Mouse (Mus musculus): ENCODE results near the gene Myo1h.

Gene Myo1h

DNA sequence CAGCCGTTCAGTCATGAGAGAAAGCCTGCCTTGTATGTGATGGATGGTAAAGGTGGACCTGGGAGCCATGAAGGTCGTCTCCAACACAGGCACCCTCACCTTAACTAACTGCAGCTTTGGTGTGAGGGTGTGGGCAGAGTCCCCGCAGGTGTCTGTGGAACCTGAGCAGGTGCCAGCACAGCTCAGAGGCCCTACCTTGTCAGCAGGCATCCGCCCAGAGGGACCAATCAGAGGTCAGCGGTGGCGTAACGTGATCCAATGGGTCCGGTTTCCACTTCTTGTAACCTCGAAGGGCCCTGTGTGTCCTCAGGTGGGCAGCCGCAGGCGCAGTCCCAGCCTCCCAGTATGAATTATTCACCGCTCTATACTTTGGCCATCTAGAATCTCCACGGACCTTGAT lies at the start of gene Myo1h:
Myo1h (plus strand) TSS at position 293 of the 400 bp plus-strand sequence.
- no peak for DNase-seq (ENCODE audit: low spot score in 2 of 2)

DNA sequence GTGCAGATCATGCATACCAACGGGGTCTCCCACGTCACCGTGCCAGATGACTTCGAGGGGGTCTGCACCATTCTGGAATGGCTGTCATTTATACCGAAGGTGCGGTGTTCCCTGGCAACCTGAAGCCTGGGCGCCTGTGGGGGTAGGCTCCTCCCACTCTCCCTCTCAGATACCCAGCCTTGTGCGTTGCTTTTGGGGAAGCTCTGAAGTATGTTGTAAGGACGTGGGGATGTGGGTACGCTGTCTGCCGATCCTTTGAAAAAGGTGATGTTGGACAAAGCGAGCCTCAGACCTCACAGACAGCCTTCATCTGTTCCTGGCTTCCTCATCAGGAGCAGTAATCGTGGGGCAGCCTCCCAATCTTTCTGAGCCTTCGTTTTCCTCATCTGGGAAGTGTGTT lies 49.2 kb upstream of the Myo1h start:
- no peak for DNase-seq (ENCODE audit: low spot score in 2 of 2)

DNA sequence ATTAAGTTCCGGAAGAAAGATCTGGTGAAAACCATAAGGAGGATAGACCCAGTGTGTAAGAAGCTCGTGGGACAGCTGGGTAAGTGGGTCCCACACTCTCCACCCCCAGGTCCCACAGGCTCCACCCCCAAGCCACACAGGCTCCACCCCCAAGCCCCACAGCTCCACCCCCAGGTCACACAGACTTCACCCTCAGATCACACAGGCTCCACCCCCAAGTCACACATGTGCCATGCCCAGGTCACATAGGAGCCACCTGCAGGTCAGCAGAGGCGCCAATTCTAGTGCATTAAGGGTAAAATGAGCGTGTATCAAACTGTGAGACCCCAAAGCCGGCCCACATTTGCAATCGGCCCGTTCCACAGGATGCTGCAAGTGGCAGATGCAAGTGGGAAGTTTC lies 42.5 kb upstream of the Myo1h start:
- DNase-seq (ENCODE audit: low spot score in 2 of 2): no peak

DNA sequence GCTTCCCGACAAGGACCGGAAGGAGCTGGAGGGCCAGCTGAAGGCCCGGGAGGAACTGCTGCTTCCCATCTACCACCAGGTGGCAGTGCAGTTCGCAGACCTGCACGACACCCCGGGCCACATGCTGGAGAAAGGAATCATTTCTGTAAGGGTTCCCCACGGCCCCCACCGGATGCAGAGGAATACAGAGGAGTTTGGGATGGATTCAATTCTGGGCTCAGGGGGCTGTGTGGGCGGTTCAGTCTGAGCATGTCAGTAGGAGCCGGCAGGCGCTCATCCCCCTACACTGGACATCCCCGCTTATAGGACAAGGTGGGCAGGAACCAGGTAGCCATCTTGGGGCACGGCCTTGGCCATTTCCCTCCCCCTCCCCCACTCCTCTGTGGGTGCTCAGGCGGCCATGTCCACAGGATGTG lies 40.8 kb upstream of the Myo1h start:
- peak in 1 of 2 experiments; percentile 45 for DNase-seq (ENCODE audit: low spot score in 2 of 2)

DNA sequence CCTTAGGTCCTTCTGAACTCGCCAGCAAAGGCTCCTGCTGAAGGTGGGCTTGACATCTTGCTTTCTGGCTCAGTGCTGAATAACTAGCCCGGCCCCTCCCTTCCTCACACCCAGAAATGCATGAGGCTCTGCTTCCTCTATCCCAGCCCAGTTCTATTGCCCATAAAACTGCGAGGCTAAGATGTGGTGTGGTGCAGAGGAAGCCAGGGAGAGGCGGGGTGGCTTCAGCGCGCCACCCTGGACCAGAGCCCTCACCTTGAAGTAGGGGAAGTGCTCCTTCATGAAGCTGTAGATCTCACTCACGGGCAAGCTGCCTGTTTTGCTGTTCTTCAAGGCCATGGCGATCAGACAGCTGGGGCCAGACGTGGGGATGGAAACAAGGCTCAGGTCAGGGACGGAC lies 29.5 kb upstream of the Myo1h start:
- DNase-seq (ENCODE audit: low spot score in 2 of 2): no peak

DNA sequence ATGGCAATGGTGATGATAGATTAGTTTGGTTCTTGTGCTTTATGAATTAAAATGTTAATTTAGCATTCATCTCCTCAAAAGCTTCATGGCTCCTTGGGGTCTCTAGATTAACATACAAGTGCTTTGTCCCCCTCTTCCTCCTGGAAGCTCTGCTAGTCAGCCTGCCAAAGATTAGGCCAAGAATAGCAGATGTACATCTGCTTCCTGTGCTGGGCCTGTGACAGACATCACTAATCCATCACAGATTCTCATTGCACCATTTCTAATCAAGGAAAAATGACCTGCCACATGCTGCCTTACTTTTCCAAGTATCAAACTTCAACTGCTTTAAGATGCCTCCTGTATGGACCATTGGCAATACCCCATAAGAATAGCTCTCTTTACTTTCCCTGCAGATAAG lies 27.5 kb upstream of the Myo1h start:
- DNase-seq (ENCODE audit: low spot score in 2 of 2): no peak

DNA sequence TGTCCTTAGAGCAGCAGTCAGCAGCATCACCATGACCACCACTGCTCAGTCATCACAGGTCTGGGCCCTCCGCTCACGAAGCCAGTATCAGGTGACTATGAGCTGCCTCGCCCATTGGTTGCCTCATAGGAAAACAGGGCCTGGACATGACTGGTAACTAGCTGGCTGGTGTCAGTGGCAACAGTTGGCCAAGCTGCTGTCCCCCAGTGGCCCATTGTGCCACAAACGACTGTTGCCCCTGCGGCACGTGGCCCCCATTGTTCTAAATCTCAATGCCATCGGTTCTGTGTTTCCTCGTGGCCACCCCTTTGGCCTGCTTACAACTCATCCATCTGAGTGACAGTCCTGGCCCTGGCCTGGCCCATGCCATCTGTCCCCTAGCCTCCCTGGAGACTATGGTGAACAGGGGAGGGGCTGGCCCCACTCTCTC lies 24.9 kb upstream of the Myo1h start:
- DNase-seq (ENCODE audit: low spot score in 2 of 2): no peak

DNA sequence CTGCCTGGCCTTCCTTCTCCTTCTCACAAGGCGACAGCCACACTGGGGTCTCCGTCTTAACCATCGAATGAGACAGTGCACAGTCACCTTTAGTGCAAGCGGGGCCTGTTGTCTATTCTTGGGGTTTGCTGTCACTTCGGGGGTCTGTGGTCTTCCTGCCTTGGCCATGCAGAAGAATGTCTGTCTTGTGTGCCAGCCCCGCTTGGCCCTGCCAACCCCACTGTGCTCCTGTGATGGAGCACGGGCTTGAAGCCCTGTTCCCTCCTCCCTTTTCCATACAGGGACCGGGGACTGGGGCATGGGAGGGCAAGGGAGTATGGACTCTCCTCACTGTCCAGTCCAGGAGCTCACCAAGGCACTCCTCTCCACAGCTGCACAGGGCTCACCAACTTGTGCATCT lies 24.2 kb upstream of the Myo1h start:
- DNase-seq (ENCODE audit: low spot score in 2 of 2): no peak

DNA sequence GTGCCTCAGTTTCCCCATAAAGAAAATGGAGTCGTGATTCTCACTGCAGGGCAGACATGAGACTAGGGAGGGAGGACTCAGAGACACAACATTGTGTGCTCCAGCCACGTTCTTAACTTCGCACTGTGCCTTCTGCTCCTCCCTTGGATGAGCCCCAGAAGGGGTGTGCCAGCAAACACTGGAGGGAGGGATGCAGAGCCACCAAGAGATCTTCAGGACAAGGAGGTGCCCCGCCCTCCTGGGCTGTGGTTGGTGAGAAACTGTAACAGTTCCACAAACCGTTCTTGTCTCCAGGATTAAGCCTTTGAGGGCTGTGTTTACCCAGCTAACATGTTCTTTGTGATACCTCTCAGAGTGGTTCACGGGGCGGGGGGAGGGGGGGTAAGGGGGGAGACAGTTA lies 20.3 kb upstream of the Myo1h start:
- DNase-seq (ENCODE audit: low spot score in 2 of 2): no peak

DNA sequence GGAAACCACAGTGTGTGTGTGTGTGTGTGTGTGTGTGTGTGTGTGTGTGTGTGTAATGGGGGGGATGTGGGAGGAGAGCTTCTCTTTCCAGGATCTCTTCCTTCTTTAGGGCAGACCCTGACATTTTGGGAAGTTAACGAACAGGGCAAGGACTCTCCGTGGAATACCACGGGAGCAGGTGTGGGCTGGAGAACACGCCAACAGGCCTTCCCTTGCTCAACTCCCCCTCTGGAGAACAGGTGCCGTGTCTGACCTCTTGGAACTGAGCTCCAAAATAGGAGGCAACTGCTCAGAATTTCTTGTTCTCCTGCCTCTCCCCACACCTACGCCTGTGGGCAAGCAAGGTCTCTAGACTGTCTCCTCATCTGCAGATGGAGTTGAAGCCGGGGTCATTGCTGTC lies 19.5 kb upstream of the Myo1h start:
- DNase-seq (ENCODE audit: low spot score in 2 of 2): no peak

DNA sequence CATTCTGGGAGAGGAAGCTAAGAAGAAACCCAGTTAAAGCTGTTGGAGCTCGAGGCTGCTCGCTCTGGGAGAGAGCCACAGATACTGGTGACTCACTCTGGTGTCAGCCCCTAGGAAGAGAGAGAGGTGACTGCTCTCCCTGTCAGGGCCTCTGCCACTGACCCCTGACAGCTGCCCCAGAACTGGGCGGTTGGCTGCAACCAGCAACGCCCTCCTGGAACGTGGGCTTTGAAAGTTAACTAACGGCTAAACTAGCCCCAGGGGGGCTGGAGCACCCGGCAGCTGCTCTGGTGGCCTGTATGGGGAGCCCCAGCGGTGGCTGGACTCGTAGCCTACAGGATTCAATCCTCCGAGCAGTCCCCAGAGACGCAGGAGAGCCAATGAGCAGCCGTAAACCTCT lies 19.0 kb upstream of the Myo1h start:
- DNase-seq (ENCODE audit: low spot score in 2 of 2): no peak

DNA sequence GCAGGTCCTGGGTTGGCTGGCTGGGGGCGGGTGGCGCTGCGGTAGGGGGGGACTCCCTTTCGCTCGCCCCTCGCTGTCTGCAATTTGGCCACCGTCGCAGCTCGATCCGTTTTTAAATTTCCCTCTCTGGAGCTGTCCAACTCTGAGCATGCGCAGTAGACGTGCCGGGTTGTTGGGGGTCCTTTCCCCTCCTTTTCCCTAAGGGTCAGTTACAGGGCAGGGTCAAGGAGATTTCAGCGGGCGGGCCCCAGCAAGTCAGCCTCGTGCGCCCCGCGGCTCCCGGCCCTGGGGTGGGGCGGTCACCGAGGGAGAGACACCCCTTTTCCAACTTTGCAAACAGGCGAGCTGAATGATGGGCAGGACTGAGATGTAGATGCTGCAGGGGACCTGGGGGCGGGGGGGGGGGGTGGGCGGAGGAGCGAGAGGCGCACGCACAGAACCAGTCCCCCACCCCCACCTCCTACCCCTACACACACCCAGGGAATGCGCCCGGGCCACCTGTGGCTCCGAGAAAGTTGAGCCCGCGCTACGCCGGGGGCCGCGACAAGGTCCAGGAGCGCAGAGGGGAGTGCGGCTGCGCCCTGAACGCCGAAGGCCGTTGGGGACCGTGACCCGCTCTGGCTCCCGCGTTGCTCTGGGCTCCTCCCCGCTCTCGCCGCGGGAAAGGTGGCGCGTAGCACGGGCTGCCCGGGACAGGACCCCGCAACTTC lies 15.1 kb upstream of the Myo1h start, which contains the start of gene Foxn4:
Foxn4 (minus strand) TSS at position 115 of the 710 bp plus-strand sequence.
- DNase-seq (ENCODE audit: low spot score in 2 of 2): no peak

DNA sequence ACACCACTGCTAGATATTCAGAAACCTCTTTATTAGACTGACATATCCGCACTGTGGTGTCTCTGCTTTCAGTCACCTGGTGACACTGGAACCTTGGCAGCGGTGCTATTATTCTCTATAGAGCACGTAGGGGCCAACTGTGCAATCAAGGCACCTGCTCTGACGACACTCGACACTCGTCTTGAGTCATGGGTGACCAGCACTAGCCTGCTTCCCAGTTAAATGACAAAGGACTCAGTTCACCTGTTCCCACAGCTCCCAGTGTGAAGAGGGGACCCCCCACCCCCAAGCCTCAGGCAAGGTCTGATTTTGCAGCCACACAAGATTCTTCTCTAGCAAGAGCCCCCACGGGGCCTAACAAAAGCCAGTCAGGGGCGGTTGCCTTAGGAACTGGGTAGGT lies 13.6 kb upstream of the Myo1h start:
- no peak for DNase-seq (ENCODE audit: low spot score in 2 of 2)

DNA sequence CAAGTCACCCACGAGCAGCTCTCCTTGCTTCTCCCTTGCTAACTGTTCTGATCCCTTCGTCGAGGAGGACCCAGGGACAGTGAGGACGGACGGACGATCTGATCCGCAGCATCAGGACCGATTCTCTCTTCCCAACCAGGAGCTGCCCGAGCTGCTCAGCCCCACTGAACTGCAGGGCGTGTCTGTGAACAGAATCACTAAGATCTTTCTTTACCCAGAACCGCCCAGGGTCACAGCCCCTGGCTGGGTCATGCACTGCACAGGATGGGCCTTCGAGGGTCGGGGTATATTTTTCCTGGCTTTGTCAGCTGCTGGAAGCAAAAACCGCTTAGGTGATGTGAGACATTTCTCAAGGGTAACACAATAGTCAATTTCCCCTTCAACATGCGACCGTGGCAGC lies 13.0 kb upstream of the Myo1h start:
- DNase-seq (ENCODE audit: low spot score in 2 of 2): no peak

DNA sequence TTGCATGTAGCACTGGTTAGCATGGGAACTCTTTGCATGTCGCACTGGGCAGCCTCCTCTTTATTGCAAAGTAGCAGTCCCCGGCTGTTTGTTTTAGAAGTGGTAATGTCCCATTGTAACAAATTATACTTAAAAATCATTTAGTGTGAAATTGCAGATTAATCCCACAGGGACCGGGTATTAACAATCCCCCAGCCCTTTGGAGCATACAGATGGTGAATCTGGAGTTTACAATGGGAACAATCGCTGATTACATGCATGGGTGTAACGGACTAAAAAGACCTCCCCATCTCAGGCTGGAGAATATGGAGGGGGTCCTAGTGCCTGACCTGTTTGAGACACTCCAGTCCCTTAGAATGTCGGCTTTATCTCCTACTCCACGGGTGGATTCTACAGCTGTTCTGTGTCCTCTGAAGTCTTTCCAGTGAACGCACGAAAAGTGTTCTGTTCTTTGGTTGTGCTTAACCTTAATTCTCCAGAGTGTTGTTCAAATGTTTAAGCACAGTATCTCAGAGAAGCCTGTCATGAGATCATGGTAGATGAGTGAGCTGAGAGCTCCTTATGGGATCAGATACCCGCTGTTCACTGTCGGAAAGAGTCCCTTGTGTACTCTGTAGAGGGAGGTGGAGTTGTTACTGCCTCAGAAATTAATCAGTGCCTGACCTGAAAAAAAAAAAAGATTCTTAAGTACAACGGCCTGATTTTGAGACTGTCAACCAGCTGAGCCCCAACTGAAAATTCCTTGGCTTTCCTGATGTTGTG lies 9.4 kb upstream of the Myo1h start:
- DNase-seq (ENCODE audit: low spot score in 2 of 2): no peak

DNA sequence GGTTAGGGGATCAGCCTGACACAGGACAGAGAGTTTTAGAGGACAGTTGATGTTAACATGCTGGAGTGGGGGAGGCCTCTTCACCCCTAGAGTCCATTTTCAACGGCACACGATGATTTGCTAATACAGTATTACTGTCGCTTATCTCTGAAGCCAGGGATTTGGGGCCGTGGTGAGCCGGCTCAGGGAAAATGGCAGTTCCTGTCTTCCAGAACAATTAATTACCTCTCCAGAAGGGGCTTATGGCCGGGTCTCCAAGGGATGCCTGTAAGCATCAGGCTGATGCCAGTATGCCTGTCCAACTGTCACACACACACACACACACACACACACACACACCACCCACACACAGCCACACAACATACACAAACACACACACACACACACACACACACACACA lies 6.6 kb upstream of the Myo1h start:
- DNase-seq (ENCODE audit: low spot score in 2 of 2): no peak

DNA sequence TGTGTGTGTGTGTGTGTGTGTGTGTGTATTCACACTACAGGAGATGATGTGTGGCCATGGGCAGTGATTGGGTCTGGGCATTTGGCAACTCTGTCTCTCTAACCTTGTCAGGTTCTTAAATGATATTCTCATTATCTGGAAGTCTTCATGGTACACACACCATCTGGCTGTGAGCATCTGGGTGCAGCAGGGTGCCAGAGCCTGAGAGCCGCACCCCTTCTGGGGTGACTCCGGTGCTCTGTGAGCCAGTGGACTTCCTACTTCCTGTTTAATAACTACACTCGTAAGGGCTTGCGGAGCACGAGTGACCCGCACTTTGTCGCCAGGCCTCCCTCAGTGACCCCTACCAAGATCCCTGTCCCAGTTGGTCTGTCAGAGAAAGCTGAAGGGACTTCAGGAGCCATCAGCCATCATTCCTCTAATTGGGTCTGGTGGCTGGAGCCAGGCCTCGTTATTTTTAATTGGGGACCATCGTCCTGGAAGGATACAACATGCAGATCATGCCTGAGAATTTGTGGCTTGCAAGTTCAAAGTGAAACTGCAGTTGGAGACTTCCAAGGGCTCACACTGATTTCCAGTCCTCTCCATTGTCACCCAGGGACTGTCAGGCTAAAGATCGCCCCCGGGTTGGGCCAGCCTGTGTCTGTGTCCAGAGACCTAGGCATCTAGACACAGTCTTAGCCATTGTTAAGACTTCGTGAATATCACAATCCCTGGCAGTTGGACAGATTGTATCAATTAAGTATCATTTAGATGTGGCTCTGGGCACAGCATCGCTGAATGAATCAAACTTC lies 4.2 kb upstream of the Myo1h start:
- DNase-seq (ENCODE audit: low spot score in 2 of 2): peak in 1 of 2 experiments; percentile 46

DNA sequence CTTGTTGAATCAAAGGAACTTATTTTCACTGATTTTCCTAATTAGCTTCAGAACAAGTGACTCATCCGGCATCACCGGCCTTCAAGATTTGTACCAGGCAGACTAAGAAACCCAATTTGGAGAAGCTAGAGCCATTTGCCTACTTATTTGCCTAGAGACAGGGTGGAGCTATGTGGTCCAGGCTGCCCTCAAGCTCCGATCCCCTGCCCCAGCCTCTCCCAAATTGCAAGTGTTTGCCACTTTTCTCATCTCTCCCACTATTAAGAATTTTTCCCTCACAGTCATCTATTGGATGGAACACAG lies 3.6 kb upstream of the Myo1h start:
- DNase-seq (ENCODE audit: low spot score in 2 of 2): peak in 1 of 2 experiments; percentile 11

DNA sequence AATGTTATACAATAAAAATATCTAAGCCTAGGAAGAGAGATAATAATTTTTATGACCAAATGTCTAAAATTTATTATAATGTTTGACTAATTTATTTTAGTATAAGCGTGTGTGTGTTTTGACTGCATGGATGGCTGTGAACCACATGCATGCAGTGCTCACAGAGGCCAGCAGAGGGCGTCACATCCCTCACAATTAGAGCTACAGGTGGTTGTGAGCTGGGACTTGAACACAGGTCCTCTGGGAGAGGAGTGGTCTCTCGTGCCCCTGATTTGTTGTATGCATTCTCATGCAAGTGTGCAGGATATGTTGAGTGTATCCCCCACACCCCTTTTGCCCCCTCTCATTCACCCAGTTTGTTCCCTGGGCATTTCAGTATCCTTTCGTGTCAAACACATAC lies 2.9 kb upstream of the Myo1h start:
- no peak for DNase-seq (ENCODE audit: low spot score in 2 of 2)

DNA sequence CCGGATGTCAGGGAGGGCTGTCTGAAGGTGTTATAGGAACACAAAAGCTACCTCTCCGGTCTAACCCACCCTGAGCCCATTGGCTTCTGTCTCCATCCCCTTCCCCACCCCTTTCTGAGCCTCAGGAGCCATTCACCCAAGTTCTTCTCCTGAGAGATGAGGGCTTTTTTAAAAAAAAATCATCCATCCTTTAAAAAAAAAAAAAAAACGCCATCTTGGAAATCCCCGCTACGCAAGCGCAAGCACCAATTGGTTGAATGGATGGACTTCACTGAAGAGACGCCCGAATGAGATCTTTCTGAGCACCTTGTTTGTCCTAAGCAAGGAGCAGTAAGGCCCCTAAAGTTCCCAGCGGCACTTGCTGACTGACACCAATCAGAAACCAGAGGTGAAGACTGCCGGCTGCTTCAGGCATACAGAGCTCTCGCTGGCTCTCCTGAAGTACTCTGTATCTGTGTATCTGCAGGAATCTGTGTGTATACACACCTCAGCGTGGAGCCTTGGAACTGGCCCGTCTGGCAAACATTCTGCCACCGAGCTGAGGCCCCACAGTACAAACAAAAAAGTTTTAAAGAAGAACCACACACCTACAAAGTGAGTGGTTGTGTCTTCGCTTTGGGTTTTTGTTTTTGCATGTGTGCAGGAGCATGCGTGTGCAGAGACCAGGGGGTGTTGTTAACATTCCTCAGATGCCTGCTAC lies 1.9 kb upstream of the Myo1h start:
- DNase-seq (ENCODE audit: low spot score in 2 of 2): no peak

DNA sequence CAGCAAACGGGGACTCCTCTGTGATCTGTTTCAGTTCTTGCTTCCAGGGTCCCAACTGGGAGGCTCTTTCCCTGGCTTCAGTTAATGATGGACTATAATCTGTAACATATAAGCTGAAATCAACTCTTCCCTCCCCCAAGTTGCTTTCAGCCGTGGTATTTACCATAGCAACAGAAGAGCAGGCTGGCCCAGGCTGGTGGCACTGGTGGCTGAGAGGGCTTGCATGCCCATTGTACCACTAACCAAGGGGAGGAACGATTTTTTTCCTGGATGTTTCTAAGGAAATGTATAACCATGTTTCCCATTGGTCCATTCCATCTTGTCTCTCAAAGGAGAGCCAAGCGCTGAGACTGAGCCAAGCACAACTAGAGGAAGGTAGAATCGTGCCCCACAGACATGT lies 570 bp upstream of the Myo1h start:
- no peak for DNase-seq (ENCODE audit: low spot score in 2 of 2)

DNA sequence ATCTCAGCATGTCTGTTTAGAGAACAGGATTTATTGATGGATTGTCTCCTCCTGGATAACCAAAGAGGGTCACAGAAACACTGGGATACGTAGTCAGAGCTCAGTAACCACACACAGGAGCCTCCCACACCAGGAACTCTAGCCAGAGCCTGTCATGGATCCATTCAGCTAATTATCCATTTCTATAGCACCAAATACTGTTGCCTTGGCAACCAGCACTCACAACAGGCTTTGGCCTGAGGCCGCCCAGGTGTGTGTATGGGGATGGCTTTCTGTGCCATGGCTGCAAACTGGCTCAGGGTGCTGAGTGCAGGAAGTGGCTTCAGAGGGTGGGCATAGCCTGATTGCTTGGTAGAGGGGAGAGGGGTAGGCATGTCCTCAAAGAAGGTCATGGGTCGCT lies 1.0 kb downstream of the Myo1h start:
- peak in 1 of 2 experiments; percentile 9 for DNase-seq (ENCODE audit: low spot score in 2 of 2)
